Mouse (Mus musculus) olfactory bulb, adult 2 months (tissue): ENCODE measurements around the gene Rnf10.

Experiments
- CTCF ChIP-seq: fragments of 200-500 bp; IDR thresholded peaks from 2 replicates; pipeline ENCODE4 v1.5.1; 2012; ENCODE audit warnings: low read depth, mild to moderate bottlenecking, low read length, moderate library complexity; ENCODE audit not compliant: insufficient read depth
- POLR2A ChIP-seq: fragments of 200-500 bp; IDR thresholded peaks from 2 replicates; pipeline ENCODE4 v1.6.1; 2012; ENCODE audit warnings: mild to moderate bottlenecking, low read depth, low read length, moderate library complexity; ENCODE audit not compliant: insufficient read depth

- TF ChIP-seq POLR2A (no peak), CTCF (no peak)
These were observed 64.1 kb downstream of the Rnf10 start for GRCm38 (mm10) chr5:115208601-115209000.
